Mouse (Mus musculus) Patski (cell line): ENCODE measurements around the gene Fgfr2. TPM values are rescaled to one million over a fixed set of nuclear protein-coding genes. Genes with fewer than 3 reads are reported as not detected.

Experiments used
- ATAC-seq: fragments of 100-300 bp; one replicate; pipeline ENCODE4 v1.8.0; 2021
- CTCF ChIA-PET: fragments of 350-600 bp; sonication (Branson Sonifier 250); formaldehyde crosslinking; loops from one replicate; lab custom pipeline; 2022; ENCODE audit warnings: inconsistent platforms; lab: Charles Lee
- POLR2A ChIA-PET: fragments of 350-600 bp; sonication (Branson Sonifier 250); formaldehyde crosslinking; loops from one replicate; lab custom pipeline; 2022; ENCODE audit warnings: antibody characterized with exemption, inconsistent platforms; lab: Charles Lee
- DNase-seq: peaks from one replicate; pipeline ENCODE4 v3.0.0-alpha.2; 2011; ENCODE audit warnings: low read depth, low spot score
- H3K27me3 ChIP-seq: fragments of 371-371 bp; one replicate; pipeline ENCODE4 v1.5.1; 2021
- CTCF ChIP-seq: fragments of 100-300 bp; IDR thresholded peaks from one replicate; pipeline ENCODE4 v1.5.1; 2021
- in situ Hi-C: fragments of 300-500 bp; cut with MboI; formaldehyde crosslinking; loops from 3 replicates; pipeline ENCODE4 v1.11.1; 2018; ENCODE audit warnings: low pct_unique_long_range_greater_than_20kb, mixed read lengths
- polyA plus RNA-seq: library from polyadenylated mRNA; unstranded; gene quantifications from one replicate; pipeline ENCODE4 v1.2.3, GENCODE M21; 2021

The Fgfr2 gene
- polyA plus RNA-seq, 1 experiment from 2014 or later = 48.8 TPM

- ATAC-seq = no peak
Observed at GRCm38 (mm10) chr7:131552781-131553180, 1570.4 kb downstream of the Fgfr2 start.

GRCm38 (mm10) chr7:131551931-131552741 lies 1571.0 kb downstream of the Fgfr2 start:
- POLR2A ChIA-PET = no interaction called here
- in situ Hi-C loops = loop anchor here (25.0 kb wide), 1 partner anchor 1010 kb away; no protein-coding TSS in a partner anchor
- ATAC-seq (no peak), DNase-seq (no peak)
- no peak for TF ChIP-seq CTCF
- peaks cover 47% of the 10 kb centered on the region for H3K27me3 ChIP-seq
- CTCF ChIA-PET = interaction anchor here (2.3 kb wide), 1 partner anchor 12 kb away, joined by 4 read pairs; no protein-coding TSS in a partner anchor

More at GRCm38 (mm10) chr7:131552781-131553180, 1570.4 kb downstream of the Fgfr2 start:
- ChIA-PET CTCF (interaction anchor here (2.3 kb wide), 1 partner anchor 12 kb away, joined by 4 read pairs; no protein-coding TSS in a partner anchor), POLR2A (no interaction called here)
- in situ Hi-C loops = loop anchor here (25.0 kb wide), 1 partner anchor 1010 kb away; no protein-coding TSS in a partner anchor
- no peak for TF ChIP-seq CTCF
- peaks cover 40% of the 10 kb centered on the region for H3K27me3 ChIP-seq
- no peak for DNase-seq

- TF ChIP-seq CTCF = no peak
- in situ Hi-C loops = loop anchor here (25.0 kb wide), 1 partner anchor 1011 kb away; no protein-coding TSS in a partner anchor
- no peak for ATAC-seq
- DNase-seq = no peak
- CTCF ChIA-PET = interaction anchor here (2.3 kb wide), 1 partner anchor 13 kb away, joined by 4 read pairs; no protein-coding TSS in a partner anchor
- H3K27me3 ChIP-seq = peaks cover 48% of the 10 kb centered on the region
- POLR2A ChIA-PET = no interaction called here
Observed at GRCm38 (mm10) chr7:131551471-131551870, 1571.7 kb downstream of the Fgfr2 start.

- H3K27me3 ChIP-seq = peaks cover 66% of the 10 kb centered on the region
- no peak for DNase-seq
- ATAC-seq = no peak
- no peak for TF ChIP-seq CTCF
- ChIA-PET POLR2A (no interaction called here), CTCF (no interaction called here)
- in situ Hi-C loops = no loop called here
Observed at GRCm38 (mm10) chr7:131548473-131548872, 1574.7 kb downstream of the Fgfr2 start, which contains the start of gene Hmx2. Hmx2 (plus strand) TSS chr7:131548773.

- ChIA-PET POLR2A (no interaction called here), CTCF (no interaction called here)
- in situ Hi-C loops = no loop called here
- ATAC-seq = no peak
- no peak for DNase-seq
- no peak for TF ChIP-seq CTCF
- H3K27me3 ChIP-seq = peaks cover 61% of the 10 kb centered on the region
Observed at GRCm38 (mm10) chr7:131547481-131547880, 1575.7 kb downstream of the Fgfr2 start.

GRCm38 (mm10) chr7:131546423-131546822 lies 1576.7 kb downstream of the Fgfr2 start:
- ATAC-seq (no peak), DNase-seq (no peak)
- TF ChIP-seq CTCF = no peak
- in situ Hi-C loops = no loop called here
- ChIA-PET POLR2A (interaction anchor here (0.5 kb wide), 2 partner anchors 15 to 302 kb away, joined by 3 to 4 read pairs; no protein-coding TSS in a partner anchor), CTCF (no interaction called here)
- peaks cover 70% of the 10 kb centered on the region for H3K27me3 ChIP-seq

GRCm38 (mm10) chr7:131545701-131546385 lies 1577.3 kb downstream of the Fgfr2 start:
- DNase-seq (no peak), ATAC-seq (no peak)
- ChIA-PET CTCF (no interaction called here), POLR2A (interaction anchor here (0.5 kb wide), 1 partner anchor 303 kb away, joined by 4 read pairs; no protein-coding TSS in a partner anchor)
- peaks cover 68% of the 10 kb centered on the region for H3K27me3 ChIP-seq
- in situ Hi-C loops = no loop called here
- TF ChIP-seq CTCF = no peak

- DNase-seq (no peak), ATAC-seq (no peak)
- in situ Hi-C loops = no loop called here
- ChIA-PET CTCF (no interaction called here), POLR2A (interaction anchor here (0.7 kb wide), 1 partner anchor 1019 kb away, joined by 3 read pairs; no protein-coding TSS in a partner anchor)
- TF ChIP-seq CTCF = no peak
- peaks cover 58% of the 10 kb centered on the region for H3K27me3 ChIP-seq
Observed at GRCm38 (mm10) chr7:131544871-131545270, 1578.3 kb downstream of the Fgfr2 start.

GRCm38 (mm10) chr7:131543623-131544481 lies 1579.3 kb downstream of the Fgfr2 start:
- ChIA-PET POLR2A (no interaction called here), CTCF (no interaction called here)
- TF ChIP-seq CTCF = no peak
- H3K27me3 ChIP-seq = peaks cover 51% of the 10 kb centered on the region
- in situ Hi-C loops = no loop called here
- no peak for DNase-seq
- no peak for ATAC-seq
